Mouse (Mus musculus): ENCODE data around the gene Eif3g.

DNA sequence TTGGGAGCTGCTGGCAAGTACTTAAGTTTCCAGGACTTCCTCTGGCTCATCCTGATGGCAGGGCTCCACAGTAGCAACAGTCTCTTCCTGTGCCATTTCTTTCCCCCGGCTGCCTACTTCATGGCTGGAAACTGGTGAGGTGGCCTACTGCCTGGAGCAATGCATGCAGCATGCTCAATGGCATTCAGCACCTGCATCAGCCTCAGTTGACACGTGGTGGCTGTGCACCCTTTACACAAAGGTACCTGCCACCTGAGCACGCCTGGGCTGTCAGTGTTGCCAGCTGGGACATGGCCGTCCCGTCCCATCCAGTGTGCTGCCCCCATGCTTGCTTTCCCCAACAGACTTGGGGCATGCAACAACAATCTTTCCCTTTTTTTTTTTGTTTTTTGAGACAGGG, 5.4 kb downstream of the Eif3g start:
- no peak for TF ChIP-seq CTCF (IDR thresholded peaks at IDR 0.05; ENCODE audit: extremely low read depth, insufficient read depth, insufficient read length, insufficient replicate concordance)
- no peak for TF ChIP-seq POLR2A (IDR thresholded peaks at IDR 0.05; ENCODE audit: low read depth, low read length)
